Mouse (Mus musculus): ENCODE measurements around the gene Dynlt1a. TPM values are rescaled to one million over a fixed set of nuclear protein-coding genes. Genes with fewer than 3 reads are reported as not detected.
"Not testable (repeated sequence)": the region's sequence is repeated elsewhere in the genome, so short reads cannot be mapped to it uniquely, and the experiment has no call there.

The Dynlt1a gene
- polyA plus RNA-seq, 1 experiment from 2014 or later: 34.4 TPM

DNA sequence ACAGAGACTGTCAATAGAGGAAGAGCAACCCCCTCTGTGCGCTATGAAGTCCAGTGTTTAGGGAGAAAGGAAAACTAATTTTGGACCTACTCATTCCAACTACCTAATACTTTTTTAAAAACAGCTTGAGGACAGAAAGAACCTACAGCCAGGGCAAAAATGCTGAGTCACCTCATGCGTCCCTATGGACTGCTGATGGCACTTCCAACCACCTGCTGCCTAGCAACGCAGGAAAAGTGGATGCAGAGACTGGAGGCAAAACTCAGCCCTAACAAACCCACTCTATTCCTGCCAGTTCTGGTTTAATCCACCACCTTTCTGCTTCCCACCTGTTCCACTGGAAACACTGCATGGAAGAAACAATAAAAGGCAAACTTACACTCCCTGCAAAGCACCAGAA is 4.5 kb downstream of the Dynlt1a start:
- not testable (repeated sequence) for H3K4me3 ChIP-seq (replicated peaks); H3K27ac ChIP-seq; H3K36me3 ChIP-seq (replicated peaks); H3K4me1 ChIP-seq; H3K4me2 ChIP-seq; H3K9ac ChIP-seq; H3K27me3 ChIP-seq; H3K9me3 ChIP-seq; ATAC-seq (ENCODE audit: low FRiP score)
- WGBS: 76% methylated on average over 3 of the region's 3 CpGs

DNA sequence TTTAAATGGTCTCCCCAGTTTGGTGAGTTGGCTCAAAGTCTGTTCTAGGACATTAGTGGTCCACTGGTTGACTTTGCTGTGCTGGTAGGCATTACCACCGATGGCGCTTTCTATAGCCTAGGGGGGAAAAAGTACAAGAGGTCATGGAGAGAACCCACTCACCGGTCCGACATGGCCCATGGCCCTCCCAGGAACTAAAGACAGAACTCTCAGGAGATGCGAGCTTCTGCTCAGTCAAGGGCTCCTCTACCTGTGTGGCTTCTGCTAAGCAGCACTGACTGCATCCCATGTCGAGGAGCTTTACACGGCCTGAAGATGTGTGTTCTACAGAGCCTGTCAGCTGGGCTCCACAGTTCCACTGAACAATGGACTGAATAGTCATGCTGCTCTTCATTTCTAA is 5.6 kb downstream of the Dynlt1a start:
- H3K9ac ChIP-seq; ATAC-seq (ENCODE audit: low FRiP score); H3K4me2 ChIP-seq; H3K9me3 ChIP-seq; H3K27ac ChIP-seq; H3K36me3 ChIP-seq (replicated peaks); H3K4me1 ChIP-seq; H3K27me3 ChIP-seq; H3K4me3 ChIP-seq (replicated peaks): not testable (repeated sequence)
- 93% methylated on average over 7 of the region's 7 CpGs for WGBS

DNA sequence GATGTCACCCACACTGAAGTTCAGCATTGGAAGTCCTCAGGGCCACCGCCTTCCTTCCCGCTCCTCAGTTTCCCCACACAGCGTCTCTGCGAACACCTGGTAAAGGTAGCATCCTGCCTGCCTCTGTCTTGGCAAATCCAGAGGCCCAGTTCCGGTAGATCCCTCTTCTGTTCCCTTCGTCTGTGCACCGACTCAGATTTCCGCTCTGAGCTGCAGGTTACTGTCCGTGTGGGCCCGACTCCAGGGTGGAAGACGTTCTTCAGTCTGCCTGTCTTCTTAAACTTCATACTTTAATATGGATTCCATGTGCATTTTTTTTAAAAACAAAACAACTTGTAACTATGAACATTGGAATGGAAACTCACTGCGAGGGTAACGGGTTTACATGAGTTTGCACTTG is 10.8 kb downstream of the Dynlt1a start:
- H3K4me1 ChIP-seq; ATAC-seq (ENCODE audit: low FRiP score); H3K4me3 ChIP-seq (replicated peaks); H3K27ac ChIP-seq; H3K36me3 ChIP-seq (replicated peaks); H3K4me2 ChIP-seq; H3K9me3 ChIP-seq; H3K9ac ChIP-seq; H3K27me3 ChIP-seq: not testable (repeated sequence)
- WGBS: 95% methylated on average over 11 of the region's 13 CpGs

- not testable (repeated sequence) for H3K27me3 ChIP-seq; H3K9me3 ChIP-seq; H3K4me2 ChIP-seq; H3K4me1 ChIP-seq; H3K36me3 ChIP-seq (replicated peaks); ATAC-seq (ENCODE audit: low FRiP score); H3K4me3 ChIP-seq (replicated peaks); H3K27ac ChIP-seq; H3K9ac ChIP-seq
- WGBS: 90% methylated on average over 12 of the region's 12 CpGs
These were observed 11.5 kb downstream of the Dynlt1a start for GRCm38 (mm10) chr17:6305656-6306270.

GRCm38 (mm10) chr17:6304891-6305290 is 12.4 kb downstream of the Dynlt1a start:
- H3K9me3 ChIP-seq; ATAC-seq (ENCODE audit: low FRiP score); H3K4me1 ChIP-seq; H3K9ac ChIP-seq; H3K27me3 ChIP-seq; H3K36me3 ChIP-seq (replicated peaks); H3K4me3 ChIP-seq (replicated peaks); H3K27ac ChIP-seq; H3K4me2 ChIP-seq: not testable (repeated sequence)
- 92% methylated on average over 5 of the region's 6 CpGs for WGBS

DNA sequence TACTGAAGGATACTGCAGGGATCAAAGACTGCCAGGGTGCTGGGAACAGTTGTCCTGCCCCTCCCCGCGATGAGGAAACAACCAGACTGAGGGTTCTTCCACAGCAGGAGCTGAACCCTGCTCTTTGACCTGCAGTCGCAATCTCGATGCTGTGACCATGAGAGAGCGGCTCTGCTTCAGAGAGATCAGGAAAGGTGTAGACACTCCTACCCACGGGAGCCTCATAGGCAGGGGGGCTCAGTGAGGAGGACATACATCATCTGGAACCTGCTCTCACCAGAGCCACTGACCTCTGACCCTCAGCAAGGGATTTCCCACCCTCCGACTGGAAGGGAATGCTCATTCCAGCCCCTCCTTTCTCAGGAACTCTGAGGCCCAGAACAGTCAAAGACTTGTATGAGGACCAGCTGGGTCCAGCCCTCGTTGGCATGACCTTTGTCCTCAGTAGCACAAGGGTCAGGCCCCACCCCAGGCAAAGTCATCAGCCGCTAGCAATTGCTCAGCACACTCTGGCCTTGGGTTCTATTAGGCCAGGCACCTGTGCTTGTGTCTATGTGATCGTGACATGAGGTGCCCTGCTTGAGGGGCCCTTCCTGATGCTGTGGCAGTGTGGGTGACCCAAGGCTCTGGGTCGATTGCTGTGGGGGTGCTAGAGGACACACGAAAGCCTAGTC is 17.0 kb downstream of the Dynlt1a start:
- not testable (repeated sequence) for H3K9me3 ChIP-seq; H3K36me3 ChIP-seq (replicated peaks); H3K27ac ChIP-seq; ATAC-seq (ENCODE audit: low FRiP score); H3K4me1 ChIP-seq; H3K4me2 ChIP-seq; H3K4me3 ChIP-seq (replicated peaks); H3K27me3 ChIP-seq; H3K9ac ChIP-seq
- 88% methylated on average over 7 of the region's 12 CpGs for WGBS

DNA sequence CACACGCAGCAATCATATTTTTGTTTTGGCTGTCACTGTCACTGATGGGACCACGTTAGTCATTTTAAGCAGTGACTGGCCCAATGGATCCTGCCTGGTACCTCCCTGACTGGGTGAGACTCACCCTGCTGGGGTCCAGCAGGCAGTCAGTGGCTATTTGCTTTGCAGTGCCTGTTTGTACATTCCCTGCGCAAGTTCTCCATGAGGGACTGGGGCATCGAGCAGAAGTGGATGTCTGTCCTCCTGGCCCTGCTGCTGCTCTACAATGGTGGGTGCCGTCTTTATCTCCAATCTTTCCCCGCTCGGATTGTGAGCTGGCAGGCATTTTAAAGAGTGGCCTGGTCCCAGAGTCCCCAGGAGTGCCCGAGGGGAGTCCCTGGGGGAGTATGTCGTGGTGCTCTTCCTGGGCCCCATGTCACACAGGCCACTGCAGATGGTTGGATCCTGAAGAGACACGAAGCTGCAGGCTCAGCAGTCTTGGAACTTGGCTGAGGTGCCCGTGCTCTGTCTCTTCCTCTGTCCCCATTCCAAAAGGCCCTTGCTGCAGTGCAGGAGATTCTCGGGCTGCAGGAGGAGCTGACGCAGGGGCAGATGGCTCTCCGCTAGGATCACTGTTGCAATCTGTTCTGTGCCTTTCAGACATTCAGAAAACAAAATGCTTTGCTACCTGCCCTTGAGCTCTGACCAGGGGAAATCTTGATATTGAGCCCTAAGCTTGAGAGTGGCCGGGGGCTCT is 20.1 kb downstream of the Dynlt1a start:
- not testable (repeated sequence) for H3K36me3 ChIP-seq (replicated peaks); H3K27ac ChIP-seq; ATAC-seq (ENCODE audit: low FRiP score); H3K27me3 ChIP-seq; H3K9ac ChIP-seq; H3K9me3 ChIP-seq; H3K4me1 ChIP-seq; H3K4me2 ChIP-seq; H3K4me3 ChIP-seq (replicated peaks)
- 88% methylated on average over 9 of the region's 15 CpGs for WGBS

DNA sequence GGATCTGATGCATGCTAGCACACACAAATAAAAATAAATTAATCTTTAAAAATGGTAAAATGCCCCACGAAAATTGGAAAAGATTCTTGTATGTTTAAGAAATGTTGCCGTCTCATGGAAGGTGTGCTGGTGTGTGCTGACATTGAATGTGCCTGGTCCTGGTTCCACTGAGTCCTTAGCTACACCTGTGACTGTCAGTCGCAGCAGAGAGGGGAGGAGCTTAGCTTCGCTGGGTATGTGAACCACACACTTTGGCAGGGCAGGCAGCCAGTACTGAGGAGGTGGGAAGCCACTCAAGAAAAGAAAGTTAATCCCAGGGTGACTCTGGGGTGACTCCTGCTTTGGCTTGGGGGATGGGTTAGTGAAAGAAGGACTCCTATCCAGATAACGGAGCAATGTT is 23.4 kb downstream of the Dynlt1a start:
- ATAC-seq (ENCODE audit: low FRiP score); H3K36me3 ChIP-seq (replicated peaks); H3K9ac ChIP-seq; H3K27me3 ChIP-seq; H3K4me3 ChIP-seq (replicated peaks); H3K9me3 ChIP-seq; H3K4me2 ChIP-seq; H3K27ac ChIP-seq; H3K4me1 ChIP-seq: not testable (repeated sequence)
- WGBS: 100% methylated on average over 1 of the region's 5 CpGs

DNA sequence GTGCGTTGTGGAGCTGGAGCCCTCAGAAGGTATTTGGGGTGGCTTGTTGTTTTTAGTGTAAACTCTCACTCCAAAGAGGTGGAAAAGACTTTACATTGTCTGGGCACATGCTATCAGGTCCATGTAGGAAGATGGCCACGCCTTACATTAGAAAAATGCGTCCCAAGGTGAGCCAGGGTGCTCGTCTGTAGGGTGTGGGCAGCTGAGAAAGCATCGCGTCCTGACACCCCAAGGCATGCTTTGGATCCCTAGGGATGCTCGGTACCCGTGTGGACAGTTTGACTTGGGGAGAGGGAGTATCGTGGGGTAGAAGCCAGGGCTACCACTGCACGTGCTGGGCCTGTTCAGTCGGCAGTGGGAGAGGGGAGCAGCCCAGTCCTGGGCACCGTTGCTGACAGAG is 28.3 kb downstream of the Dynlt1a start:
- not testable (repeated sequence) for H3K9me3 ChIP-seq; H3K4me1 ChIP-seq; H3K27me3 ChIP-seq; H3K9ac ChIP-seq; ATAC-seq (ENCODE audit: low FRiP score); H3K4me2 ChIP-seq; H3K27ac ChIP-seq; H3K4me3 ChIP-seq (replicated peaks); H3K36me3 ChIP-seq (replicated peaks)
- 94% methylated on average over 12 of the region's 12 CpGs for WGBS

- 97% methylated on average over 5 of the region's 5 CpGs for WGBS
- not testable (repeated sequence) for H3K36me3 ChIP-seq (replicated peaks); H3K27me3 ChIP-seq; H3K4me2 ChIP-seq; H3K9ac ChIP-seq; H3K4me3 ChIP-seq (replicated peaks); ATAC-seq (ENCODE audit: low FRiP score); H3K9me3 ChIP-seq; H3K4me1 ChIP-seq; H3K27ac ChIP-seq
These were observed 31.1 kb downstream of the Dynlt1a start for GRCm38 (mm10) chr17:6286169-6286568.

DNA sequence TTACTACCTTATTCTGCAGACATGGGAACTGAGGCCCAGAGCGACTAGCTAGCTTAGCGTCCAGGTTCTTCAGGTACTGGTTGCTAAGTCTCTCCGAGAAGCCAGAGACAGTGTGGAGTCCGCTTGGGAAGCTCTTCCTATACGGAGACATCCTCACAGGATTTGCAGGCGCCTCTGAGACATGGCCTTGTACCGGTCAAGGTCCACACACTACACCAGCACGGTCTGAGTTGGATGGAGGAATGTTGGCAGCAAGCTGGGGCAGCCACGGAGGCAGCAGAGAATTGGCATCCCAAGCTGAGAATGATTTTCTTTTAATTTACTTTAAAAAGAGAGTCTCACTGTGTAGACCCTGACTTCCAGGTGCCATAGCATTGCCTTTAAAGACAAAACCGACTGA is 34.2 kb downstream of the Dynlt1a start:
- not testable (repeated sequence) for H3K4me3 ChIP-seq (replicated peaks); H3K27me3 ChIP-seq; H3K27ac ChIP-seq; ATAC-seq (ENCODE audit: low FRiP score); H3K9me3 ChIP-seq; H3K36me3 ChIP-seq (replicated peaks); H3K9ac ChIP-seq; H3K4me2 ChIP-seq; H3K4me1 ChIP-seq
- 93% methylated on average over 8 of the region's 10 CpGs for WGBS

DNA sequence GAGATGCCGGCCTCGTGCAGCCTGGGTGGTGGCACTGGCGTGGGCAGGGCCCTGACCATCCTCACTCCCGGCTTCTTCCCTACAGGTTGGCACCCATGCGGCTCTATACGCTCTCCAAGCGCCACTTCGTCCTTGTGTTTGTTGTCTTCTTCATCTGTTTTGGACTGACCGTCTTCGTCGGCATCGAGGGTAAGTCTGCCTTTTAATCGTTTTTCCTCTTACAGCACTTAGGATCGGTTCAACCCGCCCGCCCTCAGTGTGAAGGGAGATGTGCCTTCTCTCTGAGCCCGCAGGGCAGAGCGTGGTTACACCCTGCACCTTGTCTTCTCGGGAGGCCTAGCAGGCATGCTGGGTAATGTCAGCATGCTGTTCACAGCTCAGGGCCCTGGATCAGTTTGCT is 36.8 kb downstream of the Dynlt1a start:
- 95% methylated on average over 19 of the region's 19 CpGs for WGBS
- H3K4me2 ChIP-seq; ATAC-seq (ENCODE audit: low FRiP score); H3K27me3 ChIP-seq; H3K9me3 ChIP-seq; H3K9ac ChIP-seq; H3K27ac ChIP-seq; H3K36me3 ChIP-seq (replicated peaks); H3K4me3 ChIP-seq (replicated peaks); H3K4me1 ChIP-seq: not testable (repeated sequence)

DNA sequence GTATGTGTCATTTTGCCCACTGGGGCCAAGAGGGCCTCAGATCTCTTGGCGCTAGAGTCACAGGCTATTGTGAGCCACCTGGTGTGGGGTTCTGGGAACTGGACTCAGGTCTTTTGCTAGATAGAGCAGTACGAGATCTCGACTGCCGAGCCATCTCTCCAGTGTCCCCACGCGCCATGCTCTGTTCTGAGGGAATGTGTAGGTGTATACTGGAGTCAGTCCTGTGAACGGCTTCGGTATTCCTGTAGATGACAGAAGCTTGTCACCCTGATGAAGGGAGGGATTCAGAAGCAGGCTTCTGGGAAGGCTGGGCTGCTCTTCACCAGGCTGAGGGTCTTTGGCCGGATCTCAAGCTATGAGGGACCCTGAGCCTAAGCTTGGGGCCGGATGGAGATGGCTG is 37.5 kb downstream of the Dynlt1a start:
- not testable (repeated sequence) for H3K4me2 ChIP-seq; H3K9ac ChIP-seq; H3K4me3 ChIP-seq (replicated peaks); ATAC-seq (ENCODE audit: low FRiP score); H3K9me3 ChIP-seq; H3K27ac ChIP-seq; H3K27me3 ChIP-seq; H3K36me3 ChIP-seq (replicated peaks); H3K4me1 ChIP-seq
- 95% methylated on average over 10 of the region's 10 CpGs for WGBS
